Mouse (Mus musculus) megakaryocyte, embryonic 14.5 days (primary cell): ENCODE data around the gene Kif7.

Experiments
- FLI1 ChIP-seq: IDR thresholded peaks from 2 replicates; pipeline ENCODE4 v1.6.1; 2012; ENCODE audit warnings: low read length, inconsistent platforms, mixed read lengths
- GATA1 ChIP-seq: IDR thresholded peaks from 3 replicates; pipeline ENCODE4 v1.6.1; 2012; ENCODE audit warnings: mixed read lengths, low read length, inconsistent platforms, borderline replicate concordance

GRCm38 (mm10) chr7:79749511-79749910, 34.0 kb upstream of the Kif7 start:
- TF ChIP-seq GATA1: no peak
- TF ChIP-seq FLI1: no peak
